Mouse (Mus musculus): Measurements from ENCODE around the gene Dhx32.

DNA sequence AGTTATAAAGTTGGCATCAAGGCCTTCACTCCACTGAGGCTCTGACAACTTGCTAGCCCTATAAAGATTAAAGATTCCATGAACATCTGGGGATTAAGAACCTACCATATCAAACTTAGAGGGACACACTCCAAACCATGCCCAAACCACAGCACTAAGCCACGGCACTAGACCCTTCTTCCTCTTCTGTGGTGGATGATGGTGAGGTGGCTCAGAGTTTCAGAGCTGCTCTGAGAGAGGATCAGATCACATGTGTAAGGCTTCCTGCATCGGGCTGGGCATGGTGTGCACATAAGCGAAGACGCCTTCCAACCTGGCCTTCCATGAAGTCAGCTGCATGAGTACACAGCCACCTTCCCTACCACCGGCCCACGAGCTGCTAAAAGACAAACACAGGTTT lies 97.8 kb downstream of the Dhx32 start:
- no peak for TF ChIP-seq CTCF (IDR thresholded peaks at IDR 0.05; ENCODE audit: insufficient read depth, low read depth, low read length)
- TF ChIP-seq POLR2A (IDR thresholded peaks at IDR 0.05; ENCODE audit: insufficient read depth, low read depth, low read length) = no peak
